Mouse (Mus musculus) induced T-regulatory cell, adult 2 months (primary cell): ENCODE data around the gene Nebl.

Experiments used
- DNase-seq: peaks from one replicate; pipeline ENCODE4 v3.0.0-alpha.2; 2012; ENCODE audit warnings: low read depth

Gene Nebl

DNA sequence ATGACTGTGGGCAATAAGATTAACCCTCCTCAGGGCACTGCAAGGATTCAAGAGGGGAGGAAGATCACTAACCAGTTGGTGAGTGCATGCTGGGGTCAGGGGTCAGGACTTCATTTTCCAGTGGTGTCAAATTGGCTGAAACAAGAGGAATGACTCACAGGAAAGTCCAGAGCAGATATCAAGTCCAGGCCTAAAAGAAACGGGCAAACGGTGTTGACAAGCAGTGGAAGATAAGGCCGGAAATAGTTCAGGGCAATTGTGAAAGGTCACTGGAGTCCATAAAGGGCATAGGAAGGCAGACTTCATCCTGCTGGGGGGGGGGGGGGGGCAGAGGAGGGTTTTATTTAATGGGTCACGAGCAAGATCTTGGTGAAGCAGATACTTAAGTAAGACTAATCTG is 207.5 kb downstream of the Nebl start:
- DNase-seq = no peak

DNA sequence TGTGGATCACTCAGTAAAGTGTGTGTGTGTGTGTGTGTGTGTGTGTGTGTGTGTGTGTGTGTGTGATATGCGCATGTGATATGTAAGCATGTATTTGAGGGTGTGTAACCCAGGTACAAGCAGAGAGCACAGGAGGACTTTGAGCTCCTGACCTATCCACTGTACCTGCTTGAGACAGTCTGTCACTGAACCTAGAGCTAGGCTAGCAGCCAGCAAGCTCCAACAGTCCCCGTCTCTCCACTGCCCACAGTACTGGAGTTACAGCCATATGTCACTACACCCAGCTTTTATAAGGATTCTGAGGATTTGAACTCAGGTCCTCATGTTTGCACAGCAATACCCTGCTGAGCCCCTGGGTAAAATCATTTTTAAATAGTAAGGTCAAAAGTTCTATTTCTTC is 215.6 kb downstream of the Nebl start:
- DNase-seq = no peak

DNA sequence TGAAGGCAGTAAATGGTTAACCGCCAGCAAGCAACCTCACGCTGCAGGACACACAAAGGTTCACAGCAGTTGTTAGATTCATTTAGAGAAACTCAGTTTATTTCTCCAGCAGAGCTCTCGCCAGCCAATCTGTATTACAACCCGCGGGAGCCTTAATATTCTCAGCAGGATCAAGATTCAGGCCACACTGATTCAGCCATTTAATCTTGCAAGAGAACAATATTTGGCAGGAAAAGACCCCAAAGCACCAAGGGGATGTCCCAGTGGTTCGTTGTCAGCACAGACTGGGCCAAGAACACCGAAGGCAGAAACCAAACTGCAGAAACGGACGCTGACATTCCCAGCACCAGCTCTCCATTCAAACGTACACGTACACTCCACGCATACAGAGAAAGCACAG is 216.5 kb downstream of the Nebl start:
- DNase-seq = no peak

DNA sequence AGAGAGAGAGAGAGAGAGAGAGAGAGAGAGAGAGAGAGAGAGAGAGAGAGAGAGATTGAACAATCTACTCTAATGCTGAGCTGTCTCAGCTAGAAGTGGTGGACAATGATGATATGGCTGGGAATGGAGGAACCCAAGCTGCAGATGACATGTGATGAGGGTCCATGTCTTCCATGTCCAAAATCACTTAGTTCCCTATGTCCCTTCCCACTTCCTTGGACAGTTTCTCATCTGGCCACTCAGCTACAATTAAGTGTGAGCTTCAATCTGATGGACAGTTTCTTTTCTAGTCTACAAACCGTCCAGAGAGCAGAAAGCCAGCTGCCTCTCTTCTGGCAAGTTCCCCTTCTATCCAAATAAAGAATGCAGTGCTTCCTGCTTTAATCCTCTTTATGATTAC is 221.3 kb downstream of the Nebl start:
- no peak for DNase-seq

DNA sequence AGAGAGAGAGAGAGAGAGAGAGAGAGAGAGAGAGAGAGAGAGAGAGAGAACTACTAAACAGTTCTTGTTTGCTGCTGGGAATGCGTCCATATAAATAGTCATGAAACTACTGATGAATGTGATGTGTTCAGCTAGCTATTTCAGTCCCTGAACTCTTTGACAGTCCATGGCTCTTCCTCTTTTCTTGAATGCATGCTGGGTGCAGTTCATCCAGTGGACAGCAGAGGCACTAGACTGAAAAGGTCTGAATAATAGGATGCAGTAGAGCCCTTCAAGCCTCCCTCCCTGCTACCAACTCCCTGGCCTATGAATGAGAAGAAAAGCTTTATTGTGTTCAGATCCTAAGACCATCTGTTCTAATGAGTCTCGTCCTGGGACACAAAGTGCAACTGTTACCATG is 223.9 kb downstream of the Nebl start:
- DNase-seq = peak; percentile 1

DNA sequence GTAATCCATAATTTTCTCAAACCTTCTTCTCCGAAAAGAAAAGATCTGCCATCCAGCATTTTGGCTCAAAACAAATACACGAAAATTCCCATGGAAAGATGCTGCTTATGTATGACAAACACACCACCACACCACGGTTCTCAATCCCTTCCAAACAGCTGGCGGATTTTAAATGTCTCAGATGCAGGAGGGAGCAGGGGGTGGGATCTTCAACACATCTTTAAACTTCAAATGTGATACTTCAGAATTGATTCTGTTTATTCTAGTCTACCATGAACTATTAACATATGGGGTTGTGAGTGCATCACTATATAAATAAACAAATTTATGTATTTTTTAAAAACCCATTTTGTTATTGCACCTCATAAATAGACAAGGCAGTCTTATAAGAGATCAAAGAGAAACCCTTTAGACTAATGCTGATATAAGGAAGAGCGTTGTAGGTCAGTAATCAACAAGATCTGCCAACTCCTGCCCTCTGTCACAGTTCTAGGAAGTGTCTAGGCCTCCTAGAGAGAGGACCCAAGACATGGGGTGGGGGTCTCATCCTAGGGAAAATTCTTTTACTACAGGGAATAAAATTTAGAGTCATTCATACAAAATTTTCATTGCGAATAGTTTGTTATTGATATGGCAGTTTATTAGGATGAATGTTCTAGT is 227.0 kb downstream of the Nebl start:
- DNase-seq = no peak

DNA sequence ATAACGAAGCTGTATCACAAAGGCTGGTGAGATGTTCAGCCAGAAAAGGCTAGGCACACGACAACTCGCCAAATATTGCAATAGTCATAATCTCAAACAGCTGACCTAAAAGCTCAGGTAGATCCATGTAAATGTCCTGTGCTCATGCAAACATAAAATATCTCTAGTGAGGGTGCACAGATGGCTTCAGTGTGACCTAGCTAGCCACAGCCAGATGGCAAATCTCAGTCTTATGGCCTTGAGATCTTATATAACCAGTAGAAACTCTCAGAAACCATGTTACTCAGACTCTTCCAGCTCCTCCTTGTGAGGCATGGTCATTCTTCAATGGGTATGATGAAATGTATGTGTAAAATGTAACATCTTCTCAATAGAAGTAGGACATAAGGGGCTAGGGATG is 230.2 kb downstream of the Nebl start:
- no peak for DNase-seq

DNA sequence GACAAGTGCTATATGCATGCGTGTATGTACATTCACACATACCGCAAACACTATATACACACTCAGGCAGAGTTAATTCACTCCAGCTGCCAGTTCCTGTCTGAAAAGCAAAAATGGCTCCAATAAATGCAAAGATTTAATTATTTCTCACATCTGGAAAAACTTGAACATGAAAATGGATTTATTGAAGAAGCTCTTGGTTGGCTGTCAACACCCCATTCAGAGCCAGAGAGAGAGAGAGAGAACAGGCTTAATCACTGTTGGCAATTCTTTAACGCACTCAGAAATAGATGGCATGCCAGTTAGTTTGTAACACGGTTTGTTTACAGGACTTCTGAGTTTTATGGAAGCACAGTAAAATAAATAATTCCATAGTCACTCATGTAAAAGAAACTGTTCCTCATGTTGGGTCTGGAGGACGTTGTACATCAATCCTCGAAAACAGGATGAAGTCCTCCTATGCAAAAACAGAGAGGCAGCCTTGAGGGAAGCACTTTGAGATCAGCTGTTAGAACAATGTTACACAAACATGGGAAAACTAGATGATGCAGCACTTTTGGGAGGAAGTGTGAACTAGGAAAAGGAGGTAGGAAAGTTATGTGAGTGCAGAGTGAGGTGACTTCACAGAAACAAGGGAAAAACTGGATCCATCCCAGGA is 265.6 kb downstream of the Nebl start:
- no peak for DNase-seq

DNA sequence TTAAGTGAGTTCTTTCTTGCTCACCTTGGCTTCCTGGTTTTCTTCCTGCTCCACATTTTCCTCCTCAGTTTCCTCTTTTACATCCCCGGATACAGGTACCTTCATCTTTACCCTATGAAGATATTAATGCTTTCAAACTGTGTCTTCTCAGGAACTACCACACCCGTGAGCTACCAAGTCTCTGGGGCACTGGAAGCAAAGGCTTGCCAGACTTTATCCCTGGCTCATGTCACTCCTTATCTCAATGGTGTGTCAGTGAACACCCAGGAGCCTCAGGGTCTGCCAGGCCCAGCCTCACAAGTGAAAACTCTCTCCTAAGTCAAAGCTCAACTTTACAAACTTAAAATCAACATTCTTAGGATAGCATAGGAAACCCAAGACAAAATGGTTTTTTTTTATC is 270.8 kb downstream of the Nebl start:
- DNase-seq = no peak

DNA sequence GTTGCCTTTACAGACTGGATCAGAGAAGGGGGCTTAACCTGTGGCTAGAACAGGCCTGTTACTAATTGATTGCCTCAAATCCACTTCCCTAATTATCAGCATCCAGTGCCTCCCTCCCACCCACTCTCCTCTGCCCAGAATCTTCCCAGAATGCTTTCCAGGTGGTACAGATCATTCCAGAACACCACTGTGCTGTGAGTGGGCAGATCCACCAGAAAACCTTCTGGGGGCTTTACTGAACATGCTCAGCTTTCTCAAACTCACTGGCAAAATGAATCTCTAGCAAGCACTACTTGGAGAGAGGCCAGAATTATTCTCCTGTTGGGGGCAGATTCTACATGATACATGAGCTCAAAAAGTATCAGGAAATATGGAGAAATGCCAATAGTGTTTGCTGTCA is 277.6 kb downstream of the Nebl start:
- DNase-seq = no peak

DNA sequence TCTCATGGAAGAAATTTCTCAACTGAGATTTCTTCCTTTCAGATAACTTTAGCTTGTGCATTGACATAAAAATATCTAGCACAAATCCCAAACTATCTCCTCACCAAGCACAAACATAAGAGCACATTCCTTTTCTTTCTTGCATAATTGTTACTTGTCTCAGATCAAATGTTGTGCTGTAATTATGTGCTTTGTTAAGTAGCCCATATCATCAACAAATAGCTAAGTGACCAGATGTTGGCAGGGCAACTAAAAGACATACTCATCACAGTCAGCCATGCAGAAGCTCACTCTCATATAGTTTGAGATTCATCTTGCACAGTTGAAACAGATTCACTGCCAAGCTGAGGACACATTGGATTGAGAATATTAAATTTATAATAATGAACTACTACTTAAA is 282.9 kb downstream of the Nebl start:
- DNase-seq = no peak

DNA sequence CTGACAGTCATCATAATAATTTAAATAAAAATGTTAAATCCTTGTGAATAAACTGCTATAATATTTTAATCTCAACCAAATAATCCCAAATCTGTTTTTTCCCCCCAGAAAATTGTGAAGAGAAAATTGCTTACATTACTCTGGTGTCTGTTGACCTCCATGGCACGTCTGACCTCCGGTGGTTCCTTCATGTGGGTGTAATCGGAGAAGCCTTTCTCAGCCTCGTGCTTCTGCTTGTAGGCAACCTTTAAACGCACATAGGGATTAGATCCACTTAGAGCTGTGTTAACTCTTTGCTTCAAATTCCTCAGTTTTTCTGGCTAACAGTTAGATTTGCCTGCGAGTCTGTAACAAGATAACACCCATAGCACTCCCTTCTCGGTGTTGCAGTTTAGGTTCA is 287.7 kb downstream of the Nebl start:
- no peak for DNase-seq

DNA sequence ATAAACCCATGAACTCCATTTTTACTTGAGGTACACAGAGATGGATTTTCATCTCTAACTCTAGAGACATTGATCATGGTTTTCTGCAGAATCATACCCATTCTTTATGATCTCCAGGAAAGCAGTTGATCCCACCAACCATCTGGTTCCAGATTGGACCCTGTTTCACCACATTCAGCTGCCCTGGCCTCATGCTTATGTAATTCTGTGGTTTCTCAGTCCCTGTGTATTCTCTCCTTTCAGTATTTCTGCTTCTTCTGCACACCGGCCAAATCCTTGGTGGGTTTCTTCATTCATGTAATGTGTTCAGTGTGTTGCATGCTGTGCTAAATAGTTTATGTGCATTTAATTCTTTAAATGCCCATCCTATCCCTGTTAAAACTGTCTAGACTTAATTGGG is 292.9 kb downstream of the Nebl start:
- no peak for DNase-seq

DNA sequence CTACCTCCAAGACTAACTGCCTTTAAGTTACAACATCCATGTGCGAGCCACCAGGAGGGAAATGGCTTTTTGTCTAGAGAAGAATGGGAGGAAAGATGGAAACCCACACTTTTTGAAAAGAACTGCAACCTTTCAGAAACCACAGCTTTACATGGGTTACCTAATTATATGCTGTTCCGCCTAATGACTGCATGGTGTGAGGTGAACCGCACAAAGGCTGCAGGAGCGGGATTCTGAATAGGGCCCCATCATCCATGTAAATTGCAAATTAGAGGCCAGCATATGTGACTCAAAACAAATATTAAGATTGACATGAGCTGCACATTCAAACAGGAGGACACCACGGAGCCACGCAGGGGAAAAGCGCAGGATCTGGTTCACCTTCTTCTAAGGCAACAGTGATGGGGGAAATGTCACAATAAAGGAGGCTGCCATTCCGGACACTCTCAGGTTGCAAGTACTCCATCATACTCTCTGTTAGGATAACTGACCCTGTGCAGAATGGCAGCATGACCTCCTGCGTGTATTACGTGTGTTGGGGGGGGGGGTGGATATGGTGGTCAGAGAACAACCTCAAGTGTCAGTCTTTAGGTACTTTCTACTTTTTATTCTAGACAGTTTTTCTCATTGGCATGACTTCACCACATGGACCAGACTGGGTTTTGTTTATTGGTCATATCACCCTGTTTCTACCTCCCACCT is 294.4 kb downstream of the Nebl start:
- no peak for DNase-seq

DNA sequence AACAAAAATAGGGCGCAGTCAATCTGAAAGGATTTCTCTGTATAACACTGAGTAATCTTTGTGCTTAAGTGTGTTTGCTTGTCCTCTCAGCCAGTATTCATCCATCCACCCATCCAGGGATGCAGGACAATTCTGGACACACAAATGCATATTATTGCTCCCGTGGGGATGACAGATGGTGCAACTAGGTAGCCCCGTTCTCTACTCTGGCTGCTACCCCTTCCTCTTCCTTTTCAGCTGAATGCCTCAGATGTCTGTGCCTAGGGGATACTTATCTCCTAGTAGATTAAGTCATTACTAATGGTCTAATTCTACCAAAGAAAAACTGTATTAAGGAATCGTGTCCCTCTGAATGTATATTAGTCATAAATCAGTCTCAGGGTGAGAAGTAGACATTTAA is 296.0 kb downstream of the Nebl start:
- DNase-seq = no peak

DNA sequence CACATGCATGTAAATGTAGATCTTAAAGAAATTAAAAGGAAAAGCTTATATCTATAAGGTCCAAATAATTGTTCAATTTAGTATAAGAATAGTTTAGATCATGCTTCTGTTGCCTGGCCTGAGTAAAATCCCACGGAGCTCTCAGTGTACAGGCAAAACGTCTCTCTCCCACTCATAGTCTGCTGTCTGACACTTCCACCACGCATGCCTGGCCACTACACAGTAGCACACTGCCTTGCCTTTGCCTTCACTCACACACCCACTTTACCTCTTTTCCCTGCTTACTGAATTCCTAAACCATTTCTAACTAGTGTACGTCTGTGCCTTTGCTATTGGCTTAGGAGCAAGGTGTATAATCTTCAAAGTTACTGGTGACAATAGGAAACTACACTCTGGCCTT is 302.2 kb downstream of the Nebl start:
- DNase-seq = no peak

DNA sequence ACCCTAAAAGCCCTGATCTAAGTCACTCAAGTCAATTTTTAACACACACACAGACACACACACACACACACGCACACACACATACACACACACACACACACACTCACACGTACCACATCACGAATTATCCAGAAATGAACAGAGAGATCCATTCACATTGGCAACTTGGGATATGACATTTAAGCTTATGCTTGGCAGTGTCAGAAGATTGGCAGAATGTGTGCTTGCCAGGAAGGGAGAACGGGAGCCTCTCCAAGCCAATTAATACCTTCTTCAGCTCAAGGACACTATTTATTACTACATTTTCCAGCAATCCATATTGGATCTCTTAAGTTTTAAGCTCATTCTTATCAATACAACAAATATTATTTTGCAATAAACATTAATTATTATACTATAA is 303.1 kb downstream of the Nebl start:
- no peak for DNase-seq

DNA sequence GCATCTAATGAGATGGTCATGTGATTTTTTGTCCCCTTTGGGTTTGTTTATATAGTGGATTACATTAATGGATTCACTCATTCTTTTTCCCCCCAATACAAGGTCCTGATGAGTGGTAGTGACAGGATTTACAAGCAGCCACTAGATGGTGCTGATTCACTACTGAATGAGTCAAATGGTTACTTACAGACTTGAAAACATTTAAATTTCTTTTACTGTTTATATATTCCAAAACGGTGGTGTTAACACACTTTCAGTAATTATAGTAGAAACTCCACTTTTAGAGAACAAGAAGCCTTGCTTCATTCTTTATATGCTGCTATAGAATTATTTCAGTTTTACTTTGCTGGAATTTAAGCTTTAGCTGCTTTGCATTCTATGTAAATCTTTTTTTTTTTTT is 308.3 kb downstream of the Nebl start:
- DNase-seq = peak; percentile 60

DNA sequence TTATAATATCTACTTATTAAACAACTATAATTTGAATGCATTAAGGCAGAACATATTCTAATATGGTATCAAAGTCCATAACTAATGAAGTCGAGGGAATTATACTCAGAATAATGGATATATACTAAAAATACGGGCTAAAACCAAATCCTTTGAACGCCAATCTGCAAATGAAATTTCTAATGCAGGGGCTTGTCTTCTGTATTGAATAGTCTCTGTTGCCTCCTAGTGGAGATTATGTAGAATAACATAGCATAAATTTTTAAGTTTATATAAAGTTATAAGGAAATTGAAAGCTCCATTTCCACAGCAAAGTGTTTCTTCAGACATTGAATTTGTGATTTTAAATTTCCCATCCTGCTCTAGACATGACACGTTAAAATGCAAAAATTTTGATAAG is 315.9 kb downstream of the Nebl start:
- DNase-seq = peak; percentile 28

DNA sequence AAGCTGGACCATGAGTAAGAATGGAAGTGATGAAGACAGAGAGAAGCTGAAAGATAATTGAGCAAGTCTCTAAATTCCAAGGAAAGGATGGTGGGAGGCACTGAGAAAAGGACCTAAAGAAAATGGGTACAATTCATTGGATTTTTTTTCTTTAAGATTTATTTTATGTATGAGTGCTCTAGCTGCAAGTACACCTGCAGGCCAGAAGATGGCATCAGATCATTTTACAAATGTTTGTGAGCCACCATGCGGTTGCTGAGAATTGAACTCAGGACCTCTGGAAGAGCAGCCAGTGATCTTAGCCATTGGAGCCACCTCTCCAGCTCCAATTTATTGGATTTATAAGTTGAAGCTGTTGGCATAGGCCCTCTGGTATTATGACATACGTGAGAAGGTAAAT is 316.9 kb downstream of the Nebl start:
- peak; percentile 6 for DNase-seq

DNA sequence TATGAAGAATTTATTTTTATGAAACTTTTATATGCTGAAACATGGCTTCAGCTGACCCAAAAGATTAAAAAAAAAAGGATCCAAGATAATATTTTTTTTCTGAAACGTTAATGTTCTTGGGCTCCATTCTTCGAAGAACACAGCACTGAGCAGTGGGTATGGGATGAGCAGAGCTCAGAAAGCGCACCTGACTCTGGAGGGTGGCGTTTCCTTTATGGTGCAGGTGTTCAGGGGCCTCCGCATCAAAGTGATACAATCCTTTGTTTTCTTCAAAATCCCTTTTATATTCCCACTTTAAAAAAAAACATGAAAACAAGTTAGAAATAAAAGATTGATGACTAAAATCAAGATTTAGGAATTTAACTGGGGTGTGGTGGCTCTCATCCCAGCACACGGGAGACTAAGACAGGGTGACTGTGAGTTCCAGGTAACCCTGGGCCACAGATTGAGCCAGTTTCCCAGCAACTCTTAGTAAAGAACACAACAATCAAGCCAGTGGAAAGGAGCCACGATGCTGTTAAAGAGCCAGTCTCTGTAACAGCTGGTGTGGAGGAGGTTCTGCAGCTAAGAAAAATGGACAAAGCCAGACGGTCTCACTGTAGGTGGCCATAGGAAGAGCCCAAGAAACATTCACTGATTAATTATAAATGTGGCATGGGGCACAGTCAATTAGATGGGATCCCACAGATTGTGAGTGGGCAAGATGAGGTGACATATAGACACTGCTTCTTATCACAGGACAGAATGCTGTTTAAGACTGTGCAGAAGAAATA is 317.6 kb downstream of the Nebl start:
- no peak for DNase-seq

DNA sequence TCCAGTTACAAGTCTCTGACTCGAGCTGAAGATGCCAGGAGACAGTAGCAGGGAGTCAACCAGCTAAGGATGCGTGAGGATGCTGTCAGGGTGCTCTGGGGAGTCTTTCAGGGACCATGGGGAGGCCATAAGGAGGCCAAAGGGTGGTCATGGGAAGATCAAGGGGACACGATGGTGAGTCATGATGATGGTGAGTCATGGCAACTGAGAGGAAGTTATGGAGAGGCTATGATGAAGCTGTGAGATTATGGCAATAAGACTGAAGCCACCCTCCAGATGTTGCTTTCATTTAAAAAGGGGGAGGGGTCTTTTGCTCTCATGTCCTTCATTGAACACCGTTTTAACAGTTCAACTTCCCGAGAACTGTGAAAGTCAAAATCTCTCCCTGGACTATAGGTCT is 322.0 kb downstream of the Nebl start:
- no peak for DNase-seq
